Mouse (Mus musculus): ENCODE data around the gene Gpr161.

DNA sequence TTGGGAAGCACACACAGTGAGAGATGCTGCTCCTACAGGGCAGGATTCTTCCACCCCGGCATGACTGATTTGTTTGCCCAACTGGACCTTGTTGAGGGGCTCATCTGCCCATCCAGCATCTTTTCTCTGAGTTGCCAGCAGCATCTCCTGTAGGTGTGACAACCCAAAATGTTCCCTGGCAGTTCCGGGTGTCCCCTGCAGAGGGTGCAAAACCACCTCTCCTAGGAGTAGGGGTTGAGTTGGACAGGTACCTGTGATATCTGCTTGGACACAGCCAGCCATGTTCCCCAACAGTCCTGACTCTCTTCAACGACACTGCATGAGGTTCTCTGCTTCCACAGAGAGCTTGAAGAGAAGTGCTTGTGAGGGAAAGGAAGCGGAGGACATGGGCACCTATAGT, 5.8 kb upstream of the Gpr161 start:
- TF ChIP-seq POLR2A (IDR thresholded peaks at IDR 0.05; ENCODE audit: borderline replicate concordance, extremely low read depth, low read depth, low read length) (no peak), CTCF (IDR thresholded peaks at IDR 0.05; ENCODE audit: insufficient read depth, low read length) (peak; percentile 42; the same call in 1 of the 2 replicates)
